Mouse (Mus musculus) forebrain, embryonic 12.5 days (tissue): ENCODE data around the gene Brd2. TPM values are rescaled to one million over a fixed set of nuclear protein-coding genes. Genes with fewer than 3 reads are reported as not detected.

Source experiments
- ATAC-seq: fragments of 200-750 bp; cut with Nextera tagmentation; 2 replicates; pipeline ENCODE4 v1.8.0; 2017; ENCODE audit warnings: moderate TSS enrichment; ENCODE audit not compliant: low FRiP score
- H3K27ac ChIP-seq: fragments of 300-500 bp; sonication (generic); 2 replicates; pipeline ENCODE4 v1.5.1; 2016; ENCODE audit warnings: mild to moderate bottlenecking
- H3K27me3 ChIP-seq: fragments of 300-500 bp; sonication (generic); 2 replicates; pipeline ENCODE4 v1.6.1; 2016; ENCODE audit warnings: mild to moderate bottlenecking
- H3K36me3 ChIP-seq: fragments of 300-500 bp; sonication (generic); replicated peaks from 2 replicates; pipeline ENCODE4 v1.6.1; 2016; ENCODE audit warnings: mild to moderate bottlenecking
- H3K4me1 ChIP-seq: fragments of 300-500 bp; sonication (generic); 2 replicates; pipeline ENCODE4 v1.6.1; 2016
- H3K4me2 ChIP-seq: fragments of 300-500 bp; sonication (generic); 2 replicates; pipeline ENCODE4 v1.6.1; 2016; ENCODE audit warnings: mild to moderate bottlenecking, moderate library complexity
- H3K4me3 ChIP-seq: fragments of 300-500 bp; sonication (generic); replicated peaks from 2 replicates; pipeline ENCODE4 v1.5.1; 2016; ENCODE audit warnings: mild to moderate bottlenecking
- H3K9ac ChIP-seq: fragments of 300-500 bp; sonication (generic); 2 replicates; pipeline ENCODE4 v1.6.1; 2016; ENCODE audit warnings: mild to moderate bottlenecking
- H3K9me3 ChIP-seq: fragments of 300-500 bp; sonication (generic); 2 replicates; pipeline ENCODE4 v1.6.1; 2016
- WGBS: fragments of 180-500 bp; shearing (Covaris S2); methylation state at CpG from one replicate; pipeline ENCODE4 v1.1.7; 2016; 5-methylcytosine and 5-hydroxymethylcytosine counted together
- polyA plus RNA-seq: library from polyadenylated mRNA; unstranded; fragments of >200 nt; fragmentation: Nextera tagmentation; extraction: Ambion mirVana; gene quantifications from 2 replicates; pipeline ENCODE4 v1.2.1, GENCODE M21; 2016

The Brd2 gene
- polyA plus RNA-seq, 1 experiment from 2014 or later, result 138 TPM

GRCm38 (mm10) chr17:34107109-34107867 is 15.1 kb downstream of the Brd2 start:
- H3K9ac ChIP-seq, result no peak overlapping the region
- no peak for ATAC-seq
- no peak overlapping the region for H3K27ac ChIP-seq
- H3K4me1 ChIP-seq, result peaks cover 10% of the 10 kb centered on the region; the same call in 1 of the 2 replicates
- no peak overlapping the region for H3K4me2 ChIP-seq
- H3K27me3 ChIP-seq, result no peaks in the 10 kb centered on the region
- H3K36me3 ChIP-seq, result peaks cover 34% of the 10 kb centered on the region
- H3K4me3 ChIP-seq, result no peak overlapping the region
- WGBS, result 82% methylated on average over 7 of the region's 7 CpGs
- H3K9me3 ChIP-seq, result no peaks in the 10 kb centered on the region

- Histone ChIP-seq H3K4me1 (peaks cover 11% of the 10 kb centered on the region), H3K4me2 (no peak overlapping the region), H3K27me3 (no peaks in the 10 kb centered on the region), H3K36me3 (peaks cover 27% of the 10 kb centered on the region), H3K4me3 (no peak overlapping the region), H3K9me3 (no peaks in the 10 kb centered on the region), H3K9ac (no peak overlapping the region), H3K27ac (no peak overlapping the region)
- WGBS, result 84% methylated on average over 7 of the region's 7 CpGs
- ATAC-seq, result no peak
These were observed 15.9 kb downstream of the Brd2 start for GRCm38 (mm10) chr17:34106555-34106954.

- peaks cover 8% of the 10 kb centered on the region for H3K27me3 ChIP-seq
- 84% methylated on average over 9 of the region's 9 CpGs for WGBS
- no peak for ATAC-seq
- H3K36me3 ChIP-seq, result peaks cover 10% of the 10 kb centered on the region
- H3K4me3 ChIP-seq, result no peak overlapping the region
- H3K4me2 ChIP-seq, result no peak overlapping the region
- H3K9me3 ChIP-seq, result no peaks in the 10 kb centered on the region
- H3K4me1 ChIP-seq, result peaks cover 9% of the 10 kb centered on the region
- no peak overlapping the region for H3K9ac ChIP-seq
- no peak overlapping the region for H3K27ac ChIP-seq
These were observed 17.6 kb downstream of the Brd2 start for GRCm38 (mm10) chr17:34104804-34105203.

- 82% methylated on average over 6 of the region's 6 CpGs for WGBS
- H3K9ac ChIP-seq, result no peak overlapping the region
These were observed 19.6 kb downstream of the Brd2 start for GRCm38 (mm10) chr17:34102831-34103230.

GRCm38 (mm10) chr17:34101604-34102032 is 20.8 kb downstream of the Brd2 start:
- Histone ChIP-seq H3K4me1 (peaks cover 6% of the 10 kb centered on the region), H3K36me3 (no peaks in the 10 kb centered on the region), H3K27ac (no peak overlapping the region), H3K4me2 (peak overlapping the region; percentile 43), H3K9me3 (no peaks in the 10 kb centered on the region), H3K27me3 (peaks cover 8% of the 10 kb centered on the region), H3K4me3 (no peak overlapping the region), H3K9ac (peak overlapping the region; percentile 34; the same call in 1 of the 2 replicates)
- WGBS, result 7% methylated on average over 12 of the region's 12 CpGs
- peak; percentile 82 for ATAC-seq

More at GRCm38 (mm10) chr17:34102831-34103230, 19.6 kb downstream of the Brd2 start:
- Histone ChIP-seq H3K36me3 (no peaks in the 10 kb centered on the region), H3K27ac (no peak overlapping the region), H3K4me1 (peaks cover 6% of the 10 kb centered on the region), H3K4me2 (no peak overlapping the region), H3K4me3 (no peak overlapping the region), H3K27me3 (peaks cover 8% of the 10 kb centered on the region), H3K9me3 (no peaks in the 10 kb centered on the region)
- no peak for ATAC-seq

- H3K27me3 ChIP-seq, result peaks cover 8% of the 10 kb centered on the region
- no peaks in the 10 kb centered on the region for H3K9me3 ChIP-seq
- H3K4me1 ChIP-seq, result peaks cover 6% of the 10 kb centered on the region
- H3K36me3 ChIP-seq, result no peaks in the 10 kb centered on the region
- no peak overlapping the region for H3K27ac ChIP-seq
- peak; percentile 20; the same call in 1 of the 2 replicates for ATAC-seq
- no peak overlapping the region for H3K4me3 ChIP-seq
- no peak overlapping the region for H3K9ac ChIP-seq
- 36% methylated on average over 5 of the region's 5 CpGs for whole genome bisulfite sequencing
- H3K4me2 ChIP-seq, result 0 out of 2 replicates have a peak overlapping the region, but pooled peaks have one; percentile 43
These were observed 21.2 kb downstream of the Brd2 start for GRCm38 (mm10) chr17:34101185-34101584.

GRCm38 (mm10) chr17:34099531-34099930 is 22.9 kb downstream of the Brd2 start:
- Histone ChIP-seq H3K9me3 (no peaks in the 10 kb centered on the region), H3K4me1 (peaks cover 6% of the 10 kb centered on the region), H3K9ac (no peak overlapping the region), H3K27me3 (peaks cover 9% of the 10 kb centered on the region), H3K4me3 (no peak overlapping the region), H3K4me2 (no peak overlapping the region), H3K27ac (no peak overlapping the region), H3K36me3 (no peaks in the 10 kb centered on the region)
- 50% methylated on average over 5 of the region's 5 CpGs for WGBS
- no peak for ATAC-seq

- no peaks in the 10 kb centered on the region for H3K36me3 ChIP-seq
- 69% methylated on average over 10 of the region's 10 CpGs for WGBS
- H3K4me1 ChIP-seq, result peaks cover 6% of the 10 kb centered on the region
- H3K27me3 ChIP-seq, result peaks cover 13% of the 10 kb centered on the region
- no peak overlapping the region for H3K4me2 ChIP-seq
- no peaks in the 10 kb centered on the region for H3K9me3 ChIP-seq
- no peak overlapping the region for H3K4me3 ChIP-seq
- no peak overlapping the region for H3K27ac ChIP-seq
- no peak overlapping the region for H3K9ac ChIP-seq
- no peak for ATAC-seq
These were observed 23.5 kb downstream of the Brd2 start for GRCm38 (mm10) chr17:34098709-34099479.

GRCm38 (mm10) chr17:34097272-34097671 is 25.2 kb downstream of the Brd2 start:
- WGBS, result 63% methylated on average over 5 of the region's 5 CpGs
- no peak overlapping the region for H3K4me3 ChIP-seq
- H3K9ac ChIP-seq, result no peak overlapping the region
- H3K4me1 ChIP-seq, result peaks cover 13% of the 10 kb centered on the region
- H3K9me3 ChIP-seq, result no peaks in the 10 kb centered on the region
- H3K27ac ChIP-seq, result no peak overlapping the region
- H3K27me3 ChIP-seq, result peaks cover 13% of the 10 kb centered on the region
- H3K4me2 ChIP-seq, result no peak overlapping the region
- H3K36me3 ChIP-seq, result no peaks in the 10 kb centered on the region
- no peak for ATAC-seq

- H3K36me3 ChIP-seq, result no peaks in the 10 kb centered on the region
- no peak overlapping the region for H3K4me2 ChIP-seq
- no peak for ATAC-seq
- no peak overlapping the region for H3K4me3 ChIP-seq
- H3K27ac ChIP-seq, result no peak overlapping the region
- peaks cover 13% of the 10 kb centered on the region for H3K27me3 ChIP-seq
- 78% methylated on average over 3 of the region's 3 CpGs for WGBS
- peaks cover 10% of the 10 kb centered on the region for H3K4me1 ChIP-seq
- no peak overlapping the region for H3K9ac ChIP-seq
- no peaks in the 10 kb centered on the region for H3K9me3 ChIP-seq
These were observed 25.9 kb downstream of the Brd2 start for GRCm38 (mm10) chr17:34096497-34097010.

- no peak overlapping the region for H3K9ac ChIP-seq
- no peaks in the 10 kb centered on the region for H3K36me3 ChIP-seq
- peaks cover 7% of the 10 kb centered on the region; the same call in 1 of the 2 replicates for H3K4me1 ChIP-seq
- no peaks in the 10 kb centered on the region for H3K9me3 ChIP-seq
- peaks cover 5% of the 10 kb centered on the region; the same call in 1 of the 2 replicates for H3K27me3 ChIP-seq
- no peak for ATAC-seq
- WGBS, result 86% methylated on average over 27 of the region's 27 CpGs
- no peak overlapping the region for H3K27ac ChIP-seq
- no peak overlapping the region for H3K4me2 ChIP-seq
- H3K4me3 ChIP-seq, result no peak overlapping the region
These were observed 28.0 kb downstream of the Brd2 start for GRCm38 (mm10) chr17:34094283-34095035.
